Mouse (Mus musculus): Measurements from ENCODE around the gene Actrt2. TPM values are rescaled to one million over a fixed set of nuclear protein-coding genes. Genes with fewer than 3 reads are reported as not detected.

Actrt2 gene
- polyA plus RNA-seq, 1 experiment from 2014 or later: not detected

- Histone ChIP-seq H3K27me3 (ENCODE audit: control insufficient read depth, insufficient read depth, low read length) (peaks cover 36% of the 10 kb centered on the region), H3K9ac (replicated peaks; ENCODE audit: low read depth, low read length) (peak overlapping the region; percentile 68; the same call in 1 of the 2 replicates), H3K27ac (ENCODE audit: low read length) (peak overlapping the region; percentile 6; the same call in 1 of the 2 replicates), H3K4me3 (ENCODE audit: low read depth, low read length) (peak overlapping the region; percentile 55), H3K9me3 (ENCODE audit: control insufficient read depth, low read depth, low read length) (no peaks in the 10 kb centered on the region), H3K4me2 (replicated peaks; ENCODE audit: low read depth, low read length) (peak overlapping the region; percentile 72), H3K4me1 (ENCODE audit: control insufficient read depth, insufficient read depth, low read length) (peaks cover 9% of the 10 kb centered on the region; the same call in 1 of the 2 replicates), H3K36me3 (ENCODE audit: control insufficient read depth, insufficient read depth, low read length) (no peaks in the 10 kb centered on the region)
- no peak for ATAC-seq (ENCODE audit: insufficient number of reproducible peaks, insufficient read depth, low FRiP score, low read depth)
- 47% methylated on average over 3 of the region's 3 CpGs for WGBS
These were observed 33.7 kb downstream of the Actrt2 start for GRCm38 (mm10) chr4:154634001-154634400.

GRCm38 (mm10) chr4:154632800-154633764, 34.6 kb downstream of the Actrt2 start:
- H3K27ac ChIP-seq (ENCODE audit: low read length): peak overlapping the region; percentile 10; the same call in 1 of the 2 replicates

GRCm38 (mm10) chr4:154630763-154631162, 36.9 kb downstream of the Actrt2 start:
- peaks cover 31% of the 10 kb centered on the region; the same call in 1 of the 2 replicates for H3K27me3 ChIP-seq (ENCODE audit: control insufficient read depth, insufficient read depth, low read length)
- H3K4me2 ChIP-seq (replicated peaks; ENCODE audit: low read depth, low read length): peak overlapping the region; percentile 14; the same call in 1 of the 2 replicates
- no peak overlapping the region for H3K9ac ChIP-seq (replicated peaks; ENCODE audit: low read depth, low read length)
- H3K9me3 ChIP-seq (ENCODE audit: control insufficient read depth, low read depth, low read length): no peaks in the 10 kb centered on the region
- H3K4me3 ChIP-seq (ENCODE audit: low read depth, low read length): no peak overlapping the region
- H3K36me3 ChIP-seq (ENCODE audit: control insufficient read depth, insufficient read depth, low read length): no peaks in the 10 kb centered on the region
- H3K4me1 ChIP-seq (ENCODE audit: control insufficient read depth, insufficient read depth, low read length): peaks cover 13% of the 10 kb centered on the region; the same call in 1 of the 2 replicates
- ATAC-seq (ENCODE audit: insufficient number of reproducible peaks, insufficient read depth, low FRiP score, low read depth): 0 out of 2 replicates have a peak, but pooled peaks have one; percentile 20
- WGBS: 41% methylated on average over 3 of the region's 3 CpGs
- peak overlapping the region; percentile 27; the same call in 1 of the 2 replicates for H3K27ac ChIP-seq (ENCODE audit: low read length)

More at GRCm38 (mm10) chr4:154632800-154633764, 34.6 kb downstream of the Actrt2 start:
- Histone ChIP-seq H3K4me3 (ENCODE audit: low read depth, low read length) (peak overlapping the region; percentile 55), H3K9ac (replicated peaks; ENCODE audit: low read depth, low read length) (peak overlapping the region; percentile 68; the same call in 1 of the 2 replicates), H3K36me3 (ENCODE audit: control insufficient read depth, insufficient read depth, low read length) (no peaks in the 10 kb centered on the region), H3K4me2 (replicated peaks; ENCODE audit: low read depth, low read length) (peak overlapping the region; percentile 72), H3K9me3 (ENCODE audit: control insufficient read depth, low read depth, low read length) (no peaks in the 10 kb centered on the region), H3K4me1 (ENCODE audit: control insufficient read depth, insufficient read depth, low read length) (peaks cover 9% of the 10 kb centered on the region; the same call in 1 of the 2 replicates), H3K27me3 (ENCODE audit: control insufficient read depth, insufficient read depth, low read length) (peaks cover 31% of the 10 kb centered on the region; the same call in 1 of the 2 replicates)
- WGBS: 33% methylated on average over 14 of the region's 14 CpGs
- ATAC-seq (ENCODE audit: insufficient number of reproducible peaks, insufficient read depth, low FRiP score, low read depth): no peak

- no peaks in the 10 kb centered on the region for H3K36me3 ChIP-seq (ENCODE audit: control insufficient read depth, insufficient read depth, low read length)
- no peak overlapping the region for H3K9ac ChIP-seq (replicated peaks; ENCODE audit: low read depth, low read length)
- WGBS: 76% methylated on average over 5 of the region's 5 CpGs
- peaks cover 9% of the 10 kb centered on the region; the same call in 1 of the 2 replicates for H3K4me1 ChIP-seq (ENCODE audit: control insufficient read depth, insufficient read depth, low read length)
- H3K27me3 ChIP-seq (ENCODE audit: control insufficient read depth, insufficient read depth, low read length): 0 out of 2 replicates have a peak, but pooled peaks cover 14% of the 10 kb centered on the region
- no peak overlapping the region for H3K4me3 ChIP-seq (ENCODE audit: low read depth, low read length)
- H3K9me3 ChIP-seq (ENCODE audit: control insufficient read depth, low read depth, low read length): no peaks in the 10 kb centered on the region
- H3K4me2 ChIP-seq (replicated peaks; ENCODE audit: low read depth, low read length): no peak overlapping the region
- no peak overlapping the region for H3K27ac ChIP-seq (ENCODE audit: low read length)
- ATAC-seq (ENCODE audit: insufficient number of reproducible peaks, insufficient read depth, low FRiP score, low read depth): no peak
These were observed 40.1 kb downstream of the Actrt2 start for GRCm38 (mm10) chr4:154627419-154628142.

GRCm38 (mm10) chr4:154626282-154626681, 41.4 kb downstream of the Actrt2 start:
- Histone ChIP-seq H3K4me3 (ENCODE audit: low read depth, low read length) (no peak overlapping the region), H3K27me3 (ENCODE audit: control insufficient read depth, insufficient read depth, low read length) (0 out of 2 replicates have a peak, but pooled peaks cover 5% of the 10 kb centered on the region), H3K9me3 (ENCODE audit: control insufficient read depth, low read depth, low read length) (no peaks in the 10 kb centered on the region), H3K4me1 (ENCODE audit: control insufficient read depth, insufficient read depth, low read length) (peaks cover 9% of the 10 kb centered on the region; the same call in 1 of the 2 replicates), H3K9ac (replicated peaks; ENCODE audit: low read depth, low read length) (no peak overlapping the region), H3K36me3 (ENCODE audit: control insufficient read depth, insufficient read depth, low read length) (no peaks in the 10 kb centered on the region), H3K4me2 (replicated peaks; ENCODE audit: low read depth, low read length) (no peak overlapping the region), H3K27ac (ENCODE audit: low read length) (no peak overlapping the region)
- WGBS: 74% methylated on average over 2 of the region's 2 CpGs
- ATAC-seq (ENCODE audit: insufficient number of reproducible peaks, insufficient read depth, low FRiP score, low read depth): no peak

- H3K27me3 ChIP-seq (ENCODE audit: control insufficient read depth, insufficient read depth, low read length): no peaks in the 10 kb centered on the region
- H3K9ac ChIP-seq (replicated peaks; ENCODE audit: low read depth, low read length): no peak overlapping the region
- no peak overlapping the region for H3K4me2 ChIP-seq (replicated peaks; ENCODE audit: low read depth, low read length)
- no peaks in the 10 kb centered on the region for H3K9me3 ChIP-seq (ENCODE audit: control insufficient read depth, low read depth, low read length)
- no peak overlapping the region for H3K27ac ChIP-seq (ENCODE audit: low read length)
- no peak for ATAC-seq (ENCODE audit: insufficient number of reproducible peaks, insufficient read depth, low FRiP score, low read depth)
- 38% methylated on average over 14 of the region's 14 CpGs for WGBS
- no peak overlapping the region for H3K4me3 ChIP-seq (ENCODE audit: low read depth, low read length)
- H3K4me1 ChIP-seq (ENCODE audit: control insufficient read depth, insufficient read depth, low read length): peaks cover 4% of the 10 kb centered on the region; the same call in 1 of the 2 replicates
- no peaks in the 10 kb centered on the region for H3K36me3 ChIP-seq (ENCODE audit: control insufficient read depth, insufficient read depth, low read length)
These were observed 42.0 kb downstream of the Actrt2 start for GRCm38 (mm10) chr4:154625710-154626109.

- ATAC-seq (ENCODE audit: insufficient number of reproducible peaks, insufficient read depth, low FRiP score, low read depth): no peak
- no peaks in the 10 kb centered on the region for H3K36me3 ChIP-seq (ENCODE audit: control insufficient read depth, insufficient read depth, low read length)
- 78% methylated on average over 3 of the region's 3 CpGs for WGBS
- no peak overlapping the region for H3K9ac ChIP-seq (replicated peaks; ENCODE audit: low read depth, low read length)
- no peaks in the 10 kb centered on the region for H3K9me3 ChIP-seq (ENCODE audit: control insufficient read depth, low read depth, low read length)
- no peak overlapping the region for H3K27ac ChIP-seq (ENCODE audit: low read length)
- H3K4me3 ChIP-seq (ENCODE audit: low read depth, low read length): no peak overlapping the region
- no peaks in the 10 kb centered on the region for H3K27me3 ChIP-seq (ENCODE audit: control insufficient read depth, insufficient read depth, low read length)
- H3K4me1 ChIP-seq (ENCODE audit: control insufficient read depth, insufficient read depth, low read length): peaks cover 4% of the 10 kb centered on the region; the same call in 1 of the 2 replicates
- no peak overlapping the region for H3K4me2 ChIP-seq (replicated peaks; ENCODE audit: low read depth, low read length)
These were observed 44.4 kb downstream of the Actrt2 start for GRCm38 (mm10) chr4:154623241-154623640.

- Histone ChIP-seq H3K4me3 (ENCODE audit: low read depth, low read length) (no peak overlapping the region), H3K27me3 (ENCODE audit: control insufficient read depth, insufficient read depth, low read length) (no peaks in the 10 kb centered on the region), H3K36me3 (ENCODE audit: control insufficient read depth, insufficient read depth, low read length) (no peaks in the 10 kb centered on the region), H3K27ac (ENCODE audit: low read length) (no peak overlapping the region), H3K4me1 (ENCODE audit: control insufficient read depth, insufficient read depth, low read length) (peaks cover 4% of the 10 kb centered on the region; the same call in 1 of the 2 replicates), H3K9ac (replicated peaks; ENCODE audit: low read depth, low read length) (no peak overlapping the region), H3K4me2 (replicated peaks; ENCODE audit: low read depth, low read length) (no peak overlapping the region), H3K9me3 (ENCODE audit: control insufficient read depth, low read depth, low read length) (no peaks in the 10 kb centered on the region)
- ATAC-seq (ENCODE audit: insufficient number of reproducible peaks, insufficient read depth, low FRiP score, low read depth): no peak
- 92% methylated on average over 4 of the region's 4 CpGs for WGBS
These were observed 45.1 kb downstream of the Actrt2 start for GRCm38 (mm10) chr4:154622521-154622920.
